Mouse (Mus musculus): ENCODE results near the gene Sox15. TPM values are rescaled to one million over a fixed set of nuclear protein-coding genes. Genes with fewer than 3 reads are reported as not detected.

Gene Sox15
- total and polyA plus RNA-seq, 3 experiments = 0.24 TPM; not detected in 2

DNA sequence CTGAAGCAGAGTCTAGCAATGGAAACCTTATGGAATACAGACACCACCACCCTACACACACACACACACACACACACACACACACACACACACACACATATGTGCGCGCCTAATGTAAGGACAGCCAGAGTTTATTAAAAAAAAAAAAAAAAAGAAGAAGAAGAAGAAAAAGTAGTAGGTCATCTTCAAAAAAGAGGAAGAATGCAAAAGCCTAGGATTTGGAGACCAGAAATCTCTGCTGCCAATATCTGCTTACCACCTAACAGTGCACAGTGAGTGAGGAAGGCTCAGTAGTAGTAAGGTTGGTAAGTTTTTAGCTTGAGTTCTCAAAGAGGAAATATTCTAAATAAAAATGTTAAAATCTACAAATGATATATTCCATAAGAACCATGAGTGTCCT lies 24.0 kb downstream of the Sox15 start:
- DNase-seq = no peak

DNA sequence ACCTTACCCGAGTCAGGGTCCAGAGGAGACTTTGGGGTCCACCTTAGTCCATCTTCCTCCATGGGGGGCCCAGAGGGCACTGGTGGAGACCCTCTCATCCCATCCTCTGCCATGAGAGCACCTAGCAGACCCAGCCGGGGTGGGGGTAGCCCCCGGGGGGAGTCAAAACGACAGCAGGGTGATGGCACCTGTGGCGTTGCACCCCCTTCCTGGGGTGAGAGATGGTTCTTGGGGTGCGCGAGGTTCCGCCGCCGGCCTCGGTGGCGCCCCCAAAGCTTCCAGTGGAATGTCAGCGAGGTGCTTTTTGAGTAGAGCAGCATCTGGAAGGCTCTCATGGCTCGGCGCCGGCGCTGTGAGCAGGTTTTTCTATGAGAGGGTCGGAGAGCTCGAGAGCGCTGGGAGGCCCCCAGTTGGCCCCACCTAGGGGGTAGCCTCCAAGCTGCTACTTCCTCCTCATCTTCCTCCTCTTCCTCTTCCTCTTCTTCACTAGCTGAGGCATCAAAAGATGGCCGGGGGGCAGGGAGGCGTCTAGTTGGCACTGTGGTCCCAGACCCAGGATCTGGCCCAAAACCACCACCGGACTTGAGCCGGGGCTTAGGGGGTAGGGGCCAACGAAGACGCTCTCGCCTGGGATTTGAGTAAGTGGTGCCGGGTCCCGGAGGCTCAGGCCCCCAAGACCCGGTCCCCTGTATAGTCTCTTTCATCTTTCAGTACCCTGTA lies 25.2 kb downstream of the Sox15 start:
- no peak for DNase-seq

DNA sequence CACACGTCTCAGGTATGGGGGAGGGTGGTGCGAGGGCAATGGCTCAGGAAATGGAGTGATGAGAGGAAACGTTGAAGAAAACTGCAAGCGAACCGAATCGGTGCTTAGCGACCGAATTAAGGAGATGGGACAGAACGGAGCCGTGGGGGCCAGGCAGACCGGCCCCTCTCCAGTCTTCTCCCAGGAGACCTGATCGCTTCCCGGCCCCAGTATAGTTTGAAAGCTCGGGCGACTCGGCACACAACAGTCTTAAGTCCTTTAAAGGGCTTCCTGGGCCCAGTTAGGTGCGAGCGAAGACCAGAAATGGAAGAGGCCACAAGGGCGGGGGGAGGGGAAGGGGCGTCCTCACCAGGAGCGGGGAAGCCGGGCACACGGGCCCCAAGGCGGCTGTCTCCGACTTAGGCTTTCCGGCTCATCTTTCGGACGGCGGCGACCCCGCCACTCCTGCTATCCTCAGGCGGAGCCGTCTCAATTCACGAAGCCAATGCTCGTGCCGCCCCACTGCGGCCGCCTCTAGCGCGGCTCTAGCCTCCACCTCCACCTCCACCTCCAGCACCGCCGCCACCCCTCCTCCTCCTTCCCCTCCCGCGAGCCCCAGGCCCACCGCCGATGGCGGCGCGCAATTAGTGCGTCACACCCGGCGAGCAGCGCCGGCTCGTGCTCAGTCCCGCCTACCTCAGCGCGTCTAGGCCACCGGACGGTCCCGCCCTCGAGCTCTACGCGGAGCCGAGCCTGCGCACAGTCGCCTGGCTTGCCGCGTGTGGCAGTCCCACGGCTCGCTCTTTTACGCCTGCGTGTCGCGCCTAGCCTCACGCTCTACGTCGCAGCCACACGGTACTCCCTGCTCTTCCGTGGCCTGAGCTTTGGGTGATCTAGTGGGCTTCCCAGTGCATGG lies 26.4 kb downstream of the Sox15 start, which contains the start of gene Senp3:
Gene Senp3, minus strand, starts transcription at position 771 of the 895 bp plus-strand sequence.
- peak; percentile 98 for DNase-seq

DNA sequence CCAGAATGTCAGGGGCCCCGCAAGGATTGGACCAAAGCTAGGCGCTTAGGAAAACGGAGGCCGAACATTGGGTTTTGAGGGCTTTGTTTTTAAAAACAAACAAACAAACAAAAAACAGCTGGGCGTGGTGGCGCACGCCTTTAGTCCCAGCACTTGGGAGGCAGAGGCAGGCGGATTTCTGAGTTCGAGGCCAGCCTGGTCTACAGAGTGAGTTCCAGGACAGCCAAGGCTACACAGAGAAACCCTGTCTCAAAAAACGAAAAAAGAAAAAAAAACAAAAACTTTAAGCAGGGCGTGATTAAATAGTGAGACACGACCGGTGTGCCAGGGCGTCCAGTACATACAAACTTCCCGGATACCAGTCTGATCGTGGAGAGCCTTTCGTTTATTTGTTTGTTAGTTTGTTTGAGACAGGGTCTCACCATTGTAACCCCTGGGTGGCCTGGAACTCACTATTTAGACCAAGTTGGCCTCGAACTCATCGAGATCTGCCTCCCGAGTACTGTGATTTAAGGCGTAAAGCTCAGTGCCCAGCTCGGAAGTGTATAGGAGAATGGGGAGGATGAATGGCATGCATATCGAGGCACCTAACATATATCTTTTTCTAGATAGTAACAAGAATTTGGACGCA lies 27.2 kb downstream of the Sox15 start:
- no peak for DNase-seq

- peak; percentile 89 for DNase-seq
Observed at GRCm38 (mm10) chr11:69682840-69683533, 27.9 kb downstream of the Sox15 start.

DNA sequence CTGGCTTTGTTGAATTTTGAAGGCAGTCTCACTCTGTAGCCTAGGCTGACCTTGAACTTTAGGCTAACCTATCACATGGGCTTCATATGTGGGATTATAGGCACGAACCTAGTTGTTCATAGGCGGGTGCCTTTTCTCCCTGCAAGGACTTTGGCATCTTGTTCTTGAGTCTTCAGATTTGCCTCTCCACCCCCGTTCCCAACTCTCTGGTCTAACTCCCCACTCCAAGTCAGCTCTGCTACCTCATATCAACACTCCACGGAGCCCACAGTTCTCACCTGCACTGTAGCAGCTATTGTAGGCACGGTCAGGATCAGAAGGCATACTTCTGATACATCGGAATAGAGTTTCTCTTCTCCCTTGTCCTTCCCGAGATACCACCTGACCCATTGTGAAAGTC lies 28.5 kb downstream of the Sox15 start:
- DNase-seq = no peak

DNA sequence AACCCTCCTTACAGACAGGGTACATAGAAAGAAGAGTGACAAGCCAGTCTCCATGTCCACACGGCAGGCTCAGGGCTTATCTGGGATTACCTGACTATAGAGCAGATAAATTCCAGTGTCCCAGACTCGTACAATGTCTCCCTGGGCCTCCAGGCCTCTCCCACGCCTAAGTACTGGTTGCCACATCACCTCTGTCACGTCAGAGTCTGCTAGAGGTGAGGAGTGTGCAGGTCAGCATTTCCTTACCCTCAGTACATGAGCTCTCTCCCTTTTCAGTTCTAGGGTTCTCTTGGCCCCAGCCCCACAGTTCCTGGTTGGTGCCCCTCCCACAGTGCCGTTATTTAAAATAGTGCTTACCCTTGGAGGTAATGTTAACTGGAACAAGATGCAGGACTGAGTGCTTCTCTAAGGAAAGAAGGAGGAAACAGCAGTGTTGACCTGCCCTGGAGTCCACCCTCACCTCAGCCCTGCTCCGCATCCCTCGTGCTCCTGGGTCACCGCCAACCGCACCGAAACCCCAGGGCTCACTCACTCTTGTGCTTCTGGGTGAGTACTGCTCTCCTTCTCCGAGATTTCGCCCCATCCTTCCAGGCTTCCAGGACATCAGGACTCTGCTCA lies 29.1 kb downstream of the Sox15 start:
- DNase-seq = no peak

GRCm38 (mm10) chr11:69684936-69685335 lies 29.8 kb downstream of the Sox15 start:
- DNase-seq = peak; percentile 21

DNA sequence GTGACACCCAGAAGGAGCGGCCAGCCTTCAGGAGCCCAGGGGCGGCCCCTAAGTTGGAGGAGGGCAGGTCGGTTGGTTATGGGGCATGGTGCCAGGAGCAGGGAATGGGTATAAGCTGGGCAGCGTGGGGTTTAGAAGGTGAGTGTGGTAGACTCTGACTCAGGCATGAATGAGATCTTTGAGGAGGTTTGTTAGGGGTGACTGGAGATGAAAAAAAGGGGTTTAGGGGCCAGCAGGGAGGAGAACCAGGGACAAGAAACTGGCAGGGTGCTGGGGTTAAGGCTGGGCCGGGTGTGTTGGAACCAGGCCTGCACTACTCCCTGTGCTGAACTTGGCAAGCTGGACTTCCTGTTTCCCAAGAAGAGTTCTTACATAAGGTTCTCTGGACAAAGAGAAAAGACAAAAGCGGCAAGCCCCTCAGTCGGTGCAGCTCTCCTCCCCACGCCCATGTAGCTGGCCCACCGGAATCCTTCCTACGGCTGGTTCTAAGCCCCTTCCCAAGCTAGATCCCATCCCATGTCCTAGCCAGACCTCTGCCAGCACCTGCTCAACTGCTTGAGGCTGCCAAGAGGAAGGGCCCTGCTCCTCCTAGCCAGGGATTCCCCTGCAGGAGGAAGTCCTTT lies 30.5 kb downstream of the Sox15 start, which contains the start of gene Tnfsf13:
Gene Tnfsf13, minus strand, starts transcription at position 259 of the 623 bp plus-strand sequence.
- DNase-seq = peak; percentile 86

DNA sequence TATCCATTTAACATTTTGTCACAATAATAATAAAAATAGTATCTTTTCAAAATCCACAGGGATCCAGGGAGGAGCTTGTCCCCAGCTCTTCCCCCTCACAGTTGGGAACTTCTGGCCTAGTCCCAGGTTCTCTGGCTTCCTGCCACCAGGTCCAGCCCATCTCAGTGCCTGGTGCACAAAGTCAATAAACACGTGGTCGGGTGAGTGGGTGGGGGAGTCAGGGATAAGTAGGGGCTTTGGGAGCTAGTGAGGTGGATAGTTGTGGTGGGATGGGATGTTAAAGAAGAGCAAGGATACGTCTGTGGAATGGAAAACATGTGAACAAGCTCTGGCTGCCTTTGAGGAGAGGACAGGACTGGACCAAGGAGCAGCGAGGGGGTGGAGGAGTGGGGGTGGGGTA lies 31.3 kb downstream of the Sox15 start:
- peak; percentile 64 for DNase-seq

DNA sequence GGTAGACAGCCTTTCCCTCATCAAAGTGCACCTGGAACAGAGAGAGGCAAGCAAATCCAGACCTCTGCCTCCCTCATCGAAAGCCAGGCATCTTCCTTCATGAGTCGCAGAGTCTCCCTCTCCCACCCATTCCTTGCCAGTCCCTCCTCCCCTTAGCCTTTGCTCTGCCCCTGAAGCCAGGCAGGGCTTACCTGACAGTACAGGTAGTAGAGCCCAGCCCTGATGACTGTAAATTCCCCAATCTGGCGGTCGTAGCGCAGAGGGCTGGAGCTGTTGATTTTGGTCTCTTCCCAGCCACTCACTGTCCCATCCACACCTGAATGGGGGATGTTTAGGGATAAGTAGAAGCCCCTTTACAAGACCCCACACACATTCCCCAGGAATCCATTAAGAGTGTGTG lies 31.9 kb downstream of the Sox15 start:
- no peak for DNase-seq

- no peak for DNase-seq
Observed at GRCm38 (mm10) chr11:69689891-69690290, 34.8 kb downstream of the Sox15 start.

- no peak for DNase-seq
Observed at GRCm38 (mm10) chr11:69692196-69692811, 37.2 kb downstream of the Sox15 start.

- DNase-seq = no peak
Observed at GRCm38 (mm10) chr11:69692863-69693262, 37.7 kb downstream of the Sox15 start.

GRCm38 (mm10) chr11:69693421-69693965 lies 38.4 kb downstream of the Sox15 start:
- no peak for DNase-seq

DNA sequence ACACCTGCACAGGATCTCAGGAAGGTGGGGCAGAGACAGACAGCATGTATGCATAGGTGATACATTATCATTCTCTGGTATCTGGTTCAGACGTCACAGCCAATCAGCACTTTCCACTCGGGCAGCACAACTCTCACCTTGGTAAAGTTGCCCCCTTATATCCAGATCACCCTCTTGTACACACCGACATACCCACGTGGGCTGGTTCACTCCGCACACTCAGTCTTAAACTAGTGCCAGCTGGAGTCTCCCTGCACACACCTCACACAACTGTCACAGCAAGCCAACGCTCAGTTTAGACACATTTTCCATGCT lies 39.9 kb downstream of the Sox15 start:
- no peak for DNase-seq

GRCm38 (mm10) chr11:69695361-69696181 lies 40.5 kb downstream of the Sox15 start, which contains the start of the genes Tnfsf12 and Tnfsfm13:
Gene Tnfsf12, minus strand, starts transcription at chr11:69695849.
Gene Tnfsfm13, minus strand, starts transcription at chr11:69696098.
- peak; percentile 89 for DNase-seq

GRCm38 (mm10) chr11:69697396-69697795 lies 42.3 kb downstream of the Sox15 start:
- DNase-seq = no peak

GRCm38 (mm10) chr11:69698574-69698973 lies 43.5 kb downstream of the Sox15 start:
- DNase-seq = no peak

Data from adrenal gland, adult 2 months (tissue).